Mouse (Mus musculus) CD4-positive naive resting alpha-beta T cell, adult 57 days (primary cell): Measurements from ENCODE around the gene Gzmn. TPM values are rescaled to one million over a fixed set of nuclear protein-coding genes. Genes with fewer than 3 reads are reported as not detected.

ENCODE experiments used
- total RNA-seq: library from RNA; stranded (reverse); gene quantifications from one replicate; pipeline ENCODE4 v1.2.4, GENCODE M21; 2023

Gene Gzmn
- total RNA-seq, result not detected

GRCm38 (mm10) chr14:56174499-56174898 is at the start of gene Gzmn:
Gene Gzmn (minus strand): TSS chr14:56174599.

GRCm38 (mm10) chr14:56211317-56211716 is 36.9 kb upstream of the Gzmn start, which contains the start of gene Gzmf:
Gene Gzmf (minus strand): TSS chr14:56211417.

DNA sequence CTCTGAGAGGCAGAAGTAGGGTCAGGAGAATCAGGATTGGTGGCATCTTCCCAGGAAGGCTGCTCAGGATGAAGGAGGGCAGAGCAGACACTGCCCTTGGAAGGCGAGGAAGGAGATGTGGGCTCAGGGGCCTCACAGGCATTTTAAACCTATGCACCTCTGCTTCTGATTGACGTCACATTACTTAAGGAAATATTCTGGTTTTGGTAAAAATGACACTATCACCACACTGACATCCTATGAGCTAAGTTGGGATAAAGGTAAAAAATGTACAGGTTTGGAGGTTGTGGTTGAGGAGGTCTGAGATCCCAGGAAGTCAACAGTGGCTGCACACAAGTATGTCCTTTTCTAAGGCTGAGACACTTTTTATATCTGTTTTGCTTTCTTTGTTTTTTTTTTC is 14.9 kb downstream of the Gzmn start, which contains the start of gene Gzmg:
TSS of gene Gzmg (minus strand) at position 101 of the 400 bp plus-strand sequence.

DNA sequence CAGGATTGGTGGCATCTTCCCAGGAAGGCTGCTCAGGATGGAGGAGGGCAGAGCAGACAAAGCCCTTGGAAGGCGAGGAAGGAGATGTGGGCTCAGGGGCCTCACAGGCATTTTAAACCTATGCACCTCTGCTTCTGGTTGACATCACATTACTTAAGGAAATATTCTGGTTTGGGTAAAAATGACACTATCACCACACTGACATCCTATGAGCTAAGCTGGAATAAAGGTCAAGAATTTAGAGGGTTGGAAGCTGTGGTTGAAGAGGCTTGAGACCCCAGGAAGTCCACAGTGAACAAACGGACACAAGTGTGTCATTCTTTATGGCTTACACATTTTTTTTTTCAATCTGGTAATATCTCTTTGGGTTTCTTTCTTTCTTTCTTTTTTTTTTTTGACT is 41.9 kb downstream of the Gzmn start, which contains the start of gene Gzmd:
TSS of gene Gzmd (minus strand) at position 101 of the 400 bp plus-strand sequence.

DNA sequence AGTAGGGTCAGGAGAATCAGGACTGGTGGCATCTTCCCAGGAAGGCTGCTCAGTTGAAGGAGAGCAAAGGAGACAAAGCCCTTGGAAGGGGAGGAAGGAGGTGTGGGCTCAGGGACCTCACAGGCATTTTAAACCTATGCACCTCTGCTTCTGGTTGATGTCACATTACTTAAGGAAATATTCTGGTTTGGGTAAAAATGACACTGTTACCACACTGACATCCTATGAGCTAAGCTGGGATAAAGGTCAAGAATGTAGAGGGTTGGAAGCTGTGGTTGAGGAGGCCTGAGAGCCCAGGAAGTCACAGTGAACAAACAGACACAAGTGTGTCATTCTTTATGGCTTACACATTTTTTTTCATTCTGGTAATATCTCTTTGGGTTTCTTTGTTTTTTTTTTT is 53.9 kb downstream of the Gzmn start, which contains the start of gene Gzme:
TSS of gene Gzme (minus strand) at position 101 of the 400 bp plus-strand sequence.

Other genes with a start within 250 kb of the Gzmn start
- not detected for gene Cma1, start 229.9 kb downstream of the Gzmn start, total RNA-seq
- gene Cma2, start 223.6 kb downstream of the Gzmn start, total RNA-seq, result not detected
- not detected for gene Mcpt1, start 156.6 kb downstream of the Gzmn start, total RNA-seq
- not detected for gene Mcpt9, start 144.1 kb downstream of the Gzmn start, total RNA-seq
- gene Mcpt2, start 132.6 kb downstream of the Gzmn start, total RNA-seq, result not detected
- gene Mcpt4, start 112.3 kb downstream of the Gzmn start, total RNA-seq, result not detected
- 3.9 TPM for gene Mcpt8, start 89.3 kb downstream of the Gzmn start, total RNA-seq
- gene Ctsg, start 72.0 kb downstream of the Gzmn start, total RNA-seq, result not detected
- not detected for gene Gzme, start 54.0 kb downstream of the Gzmn start, total RNA-seq
- not detected for gene Gzmd, start 42.0 kb downstream of the Gzmn start, total RNA-seq
- not detected for gene Gzmg, start 15.0 kb downstream of the Gzmn start, total RNA-seq
- not detected for gene Gzmf, start 36.8 kb upstream of the Gzmn start, total RNA-seq
- gene Gzmc, start 60.1 kb upstream of the Gzmn start, total RNA-seq, result not detected
- 2.0 TPM for gene Gzmb, start 87.7 kb upstream of the Gzmn start, total RNA-seq
- not detected for gene Atp12a, start 190.5 kb upstream of the Gzmn start, total RNA-seq
- not detected for gene Rnf17, start 228.0 kb upstream of the Gzmn start, total RNA-seq